Mouse (Mus musculus): ENCODE measurements around the gene Tspan31. TPM values are rescaled to one million over a fixed set of nuclear protein-coding genes. Genes with fewer than 3 reads are reported as not detected.
A peak's percentile ranks its signal among the peaks of the same experiment; 100 is the strongest.
"Not testable (repeated sequence)": the region's sequence is repeated elsewhere in the genome, so short reads cannot be mapped to it uniquely, and the experiment has no call there.

Gene Tspan31
- polyA plus RNA-seq, 1 experiment, result 88.3 TPM

DNA sequence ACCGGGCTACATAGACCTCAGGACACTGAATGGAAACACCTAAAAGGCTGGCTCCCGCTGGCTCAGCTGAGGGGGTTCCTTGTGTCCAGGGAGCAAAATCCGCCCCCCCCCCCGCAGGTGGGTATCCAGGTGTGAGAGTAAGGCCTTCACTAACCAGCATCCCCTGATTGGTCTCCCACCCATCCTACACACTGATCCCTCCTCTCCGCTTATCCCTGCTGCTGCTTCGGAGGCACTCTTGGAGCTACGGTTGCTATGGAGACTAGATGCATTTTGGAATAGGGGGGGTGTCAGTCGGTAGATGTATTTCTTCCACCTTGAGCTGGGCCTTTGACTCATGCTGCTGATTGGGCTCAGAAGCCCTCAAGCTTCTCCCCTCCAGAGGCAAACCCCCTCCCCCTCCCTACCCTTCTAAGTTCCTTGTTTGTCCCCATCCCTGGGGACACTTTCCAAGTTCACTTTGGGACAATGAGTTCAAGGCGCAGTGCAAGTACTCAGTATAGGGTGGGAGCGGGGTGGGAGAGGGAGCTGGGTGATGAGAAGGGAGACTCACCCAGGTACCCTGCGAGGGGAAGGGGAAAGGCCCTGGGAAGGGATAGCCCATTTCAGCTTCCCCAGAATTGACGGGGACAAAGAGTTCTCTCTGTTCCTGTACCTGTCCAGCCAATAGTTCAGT is 8.1 kb upstream of the Tspan31 start:
- peaks cover 12% of the 10 kb centered on the region for H3K4me1 ChIP-seq (ENCODE audit: control insufficient read depth, insufficient read depth, low read length)
- H3K4me3 ChIP-seq (ENCODE audit: insufficient read depth, low read length), result peak overlapping the region; percentile 48
- peak overlapping the region; percentile 95 for H3K27ac ChIP-seq (ENCODE audit: insufficient read depth, low read length)
- TF ChIP-seq POLR2A (IDR thresholded peaks at IDR 0.05; ENCODE audit: extremely low read depth, insufficient read depth, low read length) (peak; percentile 81), CTCF (IDR thresholded peaks at IDR 0.05; ENCODE audit: extremely low read depth, insufficient read depth, low read length) (no peak)

DNA sequence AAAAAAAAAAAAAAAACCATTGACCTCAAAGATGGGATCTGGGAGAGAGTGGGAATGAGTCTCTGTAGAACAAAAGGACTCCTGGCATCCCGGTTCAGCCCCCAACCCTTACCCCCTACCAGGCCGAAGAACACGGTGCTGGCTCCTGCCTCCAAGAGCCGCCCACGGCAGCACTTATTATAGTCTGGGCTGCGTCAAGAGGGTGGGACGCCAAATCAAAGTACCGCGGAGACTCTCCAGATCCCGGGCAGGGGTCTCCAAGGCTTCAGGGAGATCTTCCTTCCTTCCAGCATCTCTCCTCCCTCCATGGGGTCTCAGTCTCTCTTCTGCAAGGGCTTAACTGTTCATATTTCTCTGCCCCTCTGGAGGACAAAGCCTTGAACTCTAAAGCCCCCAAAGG is 7.5 kb upstream of the Tspan31 start:
- Histone ChIP-seq H3K4me1 (ENCODE audit: control insufficient read depth, insufficient read depth, low read length) (peaks cover 6% of the 10 kb centered on the region; the same call in 1 of the 2 replicates), H3K27ac (ENCODE audit: insufficient read depth, low read length) (peak overlapping the region; percentile 95), H3K4me3 (ENCODE audit: insufficient read depth, low read length) (peak overlapping the region; percentile 48)
- no peak for TF ChIP-seq CTCF (IDR thresholded peaks at IDR 0.05; ENCODE audit: extremely low read depth, insufficient read depth, low read length)
- TF ChIP-seq POLR2A (IDR thresholded peaks at IDR 0.05; ENCODE audit: extremely low read depth, insufficient read depth, low read length), result peak; percentile 38; the same call in 1 of the 2 replicates

DNA sequence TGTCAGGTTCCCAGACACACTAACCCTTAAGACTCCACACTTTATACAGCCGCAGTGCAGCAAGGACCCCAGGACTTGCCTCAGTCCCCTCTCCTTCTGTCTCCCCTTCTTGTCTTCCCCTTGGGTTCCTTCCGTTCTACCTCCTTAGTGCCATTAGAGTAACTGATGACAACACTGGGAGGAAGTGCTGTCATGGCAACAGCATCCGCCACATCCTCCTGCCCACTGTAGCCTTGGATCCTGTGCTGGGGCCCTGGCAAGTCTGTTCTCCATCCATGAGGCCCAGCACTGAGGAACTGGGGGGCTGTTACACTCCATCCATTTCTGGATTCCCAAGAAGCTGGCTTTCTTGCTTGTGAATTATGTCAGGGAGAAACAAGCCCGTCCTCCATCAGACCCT is 6.0 kb upstream of the Tspan31 start:
- peaks cover 3% of the 10 kb centered on the region; the same call in 1 of the 2 replicates for H3K4me1 ChIP-seq (ENCODE audit: control insufficient read depth, insufficient read depth, low read length)
- H3K4me3 ChIP-seq (ENCODE audit: insufficient read depth, low read length), result no peak overlapping the region
- H3K27ac ChIP-seq (ENCODE audit: insufficient read depth, low read length), result no peak overlapping the region; the same call in 1 of the 2 replicates
- TF ChIP-seq POLR2A (IDR thresholded peaks at IDR 0.05; ENCODE audit: extremely low read depth, insufficient read depth, low read length) (peak; percentile 44; the same call in 1 of the 2 replicates), CTCF (IDR thresholded peaks at IDR 0.05; ENCODE audit: extremely low read depth, insufficient read depth, low read length) (no peak)

DNA sequence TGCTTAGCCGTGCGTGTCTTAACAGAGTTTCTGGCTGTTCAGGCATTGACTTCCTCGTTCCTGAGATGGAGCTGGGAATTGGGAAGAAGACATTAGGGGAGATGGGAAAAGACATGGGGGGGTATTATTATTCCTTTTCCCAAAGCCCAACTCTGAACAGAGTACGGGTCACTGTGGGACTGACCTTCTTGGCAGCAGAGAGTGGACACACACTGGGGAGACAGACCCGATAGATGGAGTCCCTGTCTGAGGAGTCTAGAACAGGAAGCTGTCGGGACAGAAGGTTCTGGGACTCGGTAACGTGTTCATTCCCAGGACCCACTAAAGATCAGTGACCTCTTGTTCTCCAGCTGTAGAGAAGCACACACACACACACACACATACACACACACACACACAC is 5.6 kb upstream of the Tspan31 start:
- no peak overlapping the region for H3K27ac ChIP-seq (ENCODE audit: insufficient read depth, low read length)
- no peak overlapping the region for H3K4me3 ChIP-seq (ENCODE audit: insufficient read depth, low read length)
- no peak for TF ChIP-seq CTCF (IDR thresholded peaks at IDR 0.05; ENCODE audit: extremely low read depth, insufficient read depth, low read length)
- peaks cover 3% of the 10 kb centered on the region; the same call in 1 of the 2 replicates for H3K4me1 ChIP-seq (ENCODE audit: control insufficient read depth, insufficient read depth, low read length)

DNA sequence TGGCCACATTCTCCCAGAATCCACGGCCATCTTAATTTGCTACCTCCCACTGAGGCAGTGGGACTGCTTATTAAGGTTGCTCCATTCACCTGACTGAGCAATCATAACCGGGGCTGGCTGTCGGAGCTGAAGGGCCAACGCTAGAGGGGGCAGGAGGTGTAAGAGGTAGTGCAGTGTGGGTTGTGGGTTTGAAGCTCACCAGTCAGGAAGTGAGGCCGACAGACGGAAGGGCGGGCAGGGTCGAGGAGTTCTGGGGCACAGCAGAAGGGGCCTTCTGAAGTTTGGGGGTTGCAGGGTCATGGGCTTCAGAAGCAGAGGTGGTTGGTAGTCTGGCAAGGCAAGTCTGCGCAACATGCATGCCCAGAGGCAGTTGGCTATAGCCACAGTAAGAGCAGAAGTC is 5.0 kb upstream of the Tspan31 start, which contains the start of gene Agap2:
Gene Agap2, plus strand, starts transcription at position 205 of the 400 bp plus-strand sequence.
- peaks cover 3% of the 10 kb centered on the region; the same call in 1 of the 2 replicates for H3K4me1 ChIP-seq (ENCODE audit: control insufficient read depth, insufficient read depth, low read length)
- no peak within 1 kb of the TSS for H3K27ac ChIP-seq (ENCODE audit: insufficient read depth, low read length)
- H3K4me3 ChIP-seq (ENCODE audit: insufficient read depth, low read length), result no peak within 1 kb of the TSS
- TF ChIP-seq POLR2A (IDR thresholded peaks at IDR 0.05; ENCODE audit: extremely low read depth, insufficient read depth, low read length) (no peak), CTCF (IDR thresholded peaks at IDR 0.05; ENCODE audit: extremely low read depth, insufficient read depth, low read length) (no peak)

DNA sequence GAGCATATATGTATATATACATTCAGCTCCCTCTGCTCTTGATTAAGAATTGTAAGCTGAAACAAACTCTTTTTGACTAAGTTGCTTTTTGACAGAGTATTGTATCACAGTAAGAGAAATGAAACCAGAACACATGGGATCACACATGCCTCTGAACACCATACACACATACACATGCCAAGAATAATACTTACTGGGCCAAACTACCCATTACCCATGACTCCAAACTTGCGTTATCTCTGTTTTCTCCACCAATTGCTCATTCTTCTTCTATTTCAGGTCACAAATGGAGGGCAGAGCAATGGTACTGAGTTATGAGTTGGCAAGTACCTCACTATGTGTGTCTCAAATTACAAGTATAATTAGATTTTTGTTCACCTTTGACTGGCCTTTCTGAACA is 3.9 kb upstream of the Tspan31 start:
- Histone ChIP-seq H3K4me1 (ENCODE audit: control insufficient read depth, insufficient read depth, low read length) (peaks cover 3% of the 10 kb centered on the region; the same call in 1 of the 2 replicates), H3K27ac (ENCODE audit: insufficient read depth, low read length) (no peak overlapping the region), H3K4me3 (ENCODE audit: insufficient read depth, low read length) (no peak overlapping the region)
- TF ChIP-seq POLR2A (IDR thresholded peaks at IDR 0.05; ENCODE audit: extremely low read depth, insufficient read depth, low read length), result no peak
- TF ChIP-seq CTCF (IDR thresholded peaks at IDR 0.05; ENCODE audit: extremely low read depth, insufficient read depth, low read length), result no peak

DNA sequence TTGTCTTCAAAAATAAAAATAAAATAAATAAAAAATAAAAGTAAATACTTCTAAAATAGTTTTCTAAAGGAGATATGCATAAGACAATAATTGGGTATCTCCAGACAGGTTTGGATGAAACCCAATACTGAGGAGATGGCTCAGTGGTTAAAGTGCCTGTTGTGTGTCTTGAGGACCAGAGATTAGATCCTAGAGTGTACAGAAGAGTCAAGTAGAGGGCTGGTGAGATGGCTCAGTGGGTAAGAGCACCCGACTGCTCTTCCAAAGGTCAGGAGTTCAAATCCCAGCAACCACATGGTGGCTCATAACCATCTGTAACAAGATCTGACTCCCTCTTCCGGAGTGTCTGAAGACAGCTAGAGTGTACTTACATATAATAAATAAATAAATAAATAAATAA is 2.9 kb upstream of the Tspan31 start:
- not testable (repeated sequence) for H3K27ac ChIP-seq (ENCODE audit: insufficient read depth, low read length); H3K4me1 ChIP-seq (ENCODE audit: control insufficient read depth, insufficient read depth, low read length); H3K4me3 ChIP-seq (ENCODE audit: insufficient read depth, low read length)

DNA sequence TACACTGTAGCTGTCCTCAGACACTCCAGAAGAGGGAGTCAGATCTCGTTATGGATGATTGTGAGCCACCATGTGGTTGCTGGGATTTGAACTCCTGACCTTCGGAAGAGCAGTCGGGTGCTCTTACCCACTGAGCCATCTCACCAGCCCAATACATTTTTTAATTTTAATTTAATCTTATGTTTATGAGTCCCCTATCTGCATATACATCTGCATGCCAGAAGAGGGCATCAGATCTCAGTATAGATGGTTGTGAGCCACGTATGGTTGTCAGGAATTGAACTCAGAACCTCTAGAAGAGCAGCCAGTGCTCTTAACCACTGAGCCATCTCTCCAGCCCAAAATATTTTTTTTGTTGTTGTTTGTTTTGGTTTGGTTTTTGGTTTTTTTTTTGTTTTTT is 2.2 kb upstream of the Tspan31 start:
- H3K4me1 ChIP-seq (ENCODE audit: control insufficient read depth, insufficient read depth, low read length); H3K4me3 ChIP-seq (ENCODE audit: insufficient read depth, low read length); H3K27ac ChIP-seq (ENCODE audit: insufficient read depth, low read length): not testable (repeated sequence)

DNA sequence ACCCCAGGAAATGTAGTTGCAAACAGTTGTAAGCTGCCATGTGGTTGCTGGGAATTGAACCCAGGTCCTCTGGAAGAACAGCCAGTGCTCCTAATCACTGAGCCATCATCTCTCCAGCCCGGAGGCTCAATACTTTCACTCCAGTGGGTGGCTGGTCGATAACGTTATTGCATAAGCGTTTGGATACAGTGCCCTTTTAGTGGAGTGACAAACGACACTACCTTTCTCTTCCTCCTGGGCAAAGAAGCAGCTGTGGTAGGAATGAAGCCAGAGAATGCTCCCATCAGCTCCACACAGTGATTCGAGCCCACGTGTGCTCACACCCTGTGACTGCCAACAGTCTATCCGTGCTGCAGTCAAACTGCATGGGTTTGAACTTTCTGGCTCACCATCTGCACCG is 1.1 kb upstream of the Tspan31 start:
- peaks cover 1% of the 10 kb centered on the region; the same call in 1 of the 2 replicates for H3K4me1 ChIP-seq (ENCODE audit: control insufficient read depth, insufficient read depth, low read length)
- no peak overlapping the region for H3K27ac ChIP-seq (ENCODE audit: insufficient read depth, low read length)
- H3K4me3 ChIP-seq (ENCODE audit: insufficient read depth, low read length), result peak overlapping the region; percentile 69
- TF ChIP-seq CTCF (IDR thresholded peaks at IDR 0.05; ENCODE audit: extremely low read depth, insufficient read depth, low read length), result no peak
- no peak for TF ChIP-seq POLR2A (IDR thresholded peaks at IDR 0.05; ENCODE audit: extremely low read depth, insufficient read depth, low read length)

DNA sequence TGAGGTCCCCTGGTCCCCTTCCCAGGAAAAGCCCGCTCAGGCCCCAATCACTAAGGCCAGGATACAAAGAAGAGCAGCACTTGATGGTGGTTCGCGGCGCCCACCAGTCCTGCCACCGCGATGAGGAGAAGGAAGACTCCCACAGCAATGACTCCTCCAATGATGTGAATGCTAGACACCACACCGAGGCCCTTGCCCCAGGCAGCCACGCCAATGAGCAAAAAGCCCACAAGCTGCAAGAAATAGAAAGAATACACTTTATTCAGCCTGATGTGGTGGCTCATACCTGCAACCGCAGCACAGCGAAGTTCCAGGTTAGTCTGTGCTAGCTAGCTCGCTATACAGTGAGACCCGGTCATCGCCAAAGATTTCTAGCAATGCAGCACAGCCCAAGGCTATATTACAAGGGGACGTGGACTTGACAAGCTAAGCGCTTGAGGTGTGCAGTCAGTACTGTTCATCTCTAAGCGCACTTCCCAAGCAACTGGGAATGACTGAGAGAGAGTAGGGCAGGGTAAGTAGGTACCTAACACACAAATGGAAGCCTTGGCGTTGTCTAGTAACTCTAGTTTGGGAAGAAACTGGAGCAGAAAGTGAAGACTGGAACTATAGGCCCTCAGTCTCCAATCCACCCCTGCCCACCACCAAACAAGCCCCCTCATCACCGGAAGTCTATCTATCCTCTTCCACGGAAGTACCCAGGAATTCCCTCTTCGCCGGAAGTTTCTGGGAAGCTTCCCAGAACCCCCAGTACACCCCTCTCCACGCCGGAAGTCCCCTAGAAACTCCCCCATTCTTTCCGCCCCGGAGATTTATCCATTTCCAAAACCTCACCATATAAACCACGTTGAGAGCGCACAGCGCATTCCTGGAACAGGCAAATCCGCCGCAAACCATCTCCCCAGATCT is 529 bp downstream of the Tspan31 start:
- Histone ChIP-seq H3K27ac (ENCODE audit: insufficient read depth, low read length) (no peak overlapping the region; the same call in 1 of the 2 replicates), H3K4me1 (ENCODE audit: control insufficient read depth, insufficient read depth, low read length) (peaks cover under 1% of the 10 kb centered on the region; the same call in 1 of the 2 replicates), H3K4me3 (ENCODE audit: insufficient read depth, low read length) (peak overlapping the region; percentile 69)
- no peak; the same call in 1 of the 2 replicates for TF ChIP-seq POLR2A (IDR thresholded peaks at IDR 0.05; ENCODE audit: extremely low read depth, insufficient read depth, low read length)

Measured in cortical plate, adult 2 months (tissue).